Mouse (Mus musculus) 416B (cell line): Measurements from ENCODE around the gene Plcb1.
"Not testable (repeated sequence)": the region's sequence is repeated elsewhere in the genome, so short reads cannot be mapped to it uniquely, and the experiment has no call there.

Source experiments
- DNase-seq: peaks from one replicate; pipeline ENCODE4 v3.0.0; 2011; ENCODE audit warnings: low read depth

Gene Plcb1

GRCm38 (mm10) chr2:134974711-134975110 is 188.8 kb downstream of the Plcb1 start:
- no peak for DNase-seq

GRCm38 (mm10) chr2:134976796-134977330 is 191.0 kb downstream of the Plcb1 start:
- DNase-seq = no peak

GRCm38 (mm10) chr2:134977641-134978040 is 191.8 kb downstream of the Plcb1 start:
- DNase-seq = no peak

GRCm38 (mm10) chr2:134981394-134981793 is 195.5 kb downstream of the Plcb1 start:
- DNase-seq = no peak

- DNase-seq = no peak
These were observed 199.0 kb downstream of the Plcb1 start for GRCm38 (mm10) chr2:134984884-134985283.

- DNase-seq = no peak
These were observed 202.1 kb downstream of the Plcb1 start for GRCm38 (mm10) chr2:134987978-134988377.

- no peak for DNase-seq
These were observed 203.9 kb downstream of the Plcb1 start for GRCm38 (mm10) chr2:134989650-134990292.

- DNase-seq = peak; percentile 1
These were observed 221.3 kb downstream of the Plcb1 start for GRCm38 (mm10) chr2:135007134-135007533.

GRCm38 (mm10) chr2:135007885-135008284 is 222.0 kb downstream of the Plcb1 start:
- not testable (repeated sequence) for DNase-seq

- no peak for DNase-seq
These were observed 224.5 kb downstream of the Plcb1 start for GRCm38 (mm10) chr2:135010371-135010770.

- DNase-seq = no peak
These were observed 229.6 kb downstream of the Plcb1 start for GRCm38 (mm10) chr2:135015501-135015900.

- DNase-seq = no peak
These were observed 232.4 kb downstream of the Plcb1 start for GRCm38 (mm10) chr2:135018275-135018674.

- DNase-seq = no peak
These were observed 232.8 kb downstream of the Plcb1 start for GRCm38 (mm10) chr2:135018708-135019107.

GRCm38 (mm10) chr2:135019588-135019987 is 233.7 kb downstream of the Plcb1 start:
- DNase-seq = no peak

GRCm38 (mm10) chr2:135029288-135029687 is 243.4 kb downstream of the Plcb1 start:
- no peak for DNase-seq

- no peak for DNase-seq
These were observed 243.8 kb downstream of the Plcb1 start for GRCm38 (mm10) chr2:135029700-135030099.

GRCm38 (mm10) chr2:135035640-135036260 is 249.9 kb downstream of the Plcb1 start:
- no peak for DNase-seq

GRCm38 (mm10) chr2:135048791-135049190 is 262.9 kb downstream of the Plcb1 start:
- no peak for DNase-seq

GRCm38 (mm10) chr2:135049283-135049682 is 263.4 kb downstream of the Plcb1 start:
- no peak for DNase-seq

- DNase-seq = no peak
These were observed 265.8 kb downstream of the Plcb1 start for GRCm38 (mm10) chr2:135051540-135052288.

- no peak for DNase-seq
These were observed 267.5 kb downstream of the Plcb1 start for GRCm38 (mm10) chr2:135053391-135053790.

GRCm38 (mm10) chr2:135067419-135067818 is 281.6 kb downstream of the Plcb1 start:
- no peak for DNase-seq

GRCm38 (mm10) chr2:135071349-135071748 is 285.5 kb downstream of the Plcb1 start:
- no peak for DNase-seq
